Mouse (Mus musculus) G1E (cell line): ENCODE data around the gene Kcnq2.

ENCODE experiments used
- CTCF ChIP-seq: IDR thresholded peaks from 2 replicates; pipeline ENCODE4 v1.5.1; 2012; ENCODE audit warnings: low read depth, low read length, inconsistent platforms, mixed read lengths
- GATA1 ChIP-seq: IDR thresholded peaks from 2 replicates; pipeline ENCODE4 v1.6.1; 2012; ENCODE audit warnings: borderline replicate concordance, low read length, inconsistent platforms, mixed read lengths
- POLR2AphosphoS5 ChIP-seq: IDR thresholded peaks from 2 replicates; pipeline ENCODE4 v1.6.1; 2012; ENCODE audit warnings: low read depth, low read length, inconsistent platforms; ENCODE audit not compliant: insufficient replicate concordance
- TAL1 ChIP-seq: conservative IDR thresholded peaks from 2 replicates; pipeline ENCODE4 v1.6.1; 2012; ENCODE audit warnings: low read depth, low read length, inconsistent platforms, mixed read lengths

DNA sequence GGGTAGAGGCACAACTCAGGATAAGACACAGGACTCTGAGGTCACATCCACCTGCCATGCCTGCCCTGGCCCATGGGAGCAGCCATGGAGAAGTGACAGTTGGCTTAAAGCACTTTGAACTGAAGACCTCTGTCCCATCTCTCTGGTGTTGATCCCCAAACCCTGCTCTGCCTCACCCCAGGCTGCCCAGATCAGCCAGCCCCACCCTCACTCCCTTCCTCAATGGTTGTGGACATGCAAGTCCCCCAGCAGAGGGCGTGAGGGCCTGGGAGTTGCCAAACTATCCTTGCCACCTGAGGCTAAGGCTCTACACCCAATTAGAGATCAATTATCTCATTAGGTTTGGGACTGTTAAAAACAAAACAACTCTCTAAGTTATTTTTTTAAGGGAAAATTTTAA is 18.7 kb upstream of the Kcnq2 start:
- TF ChIP-seq CTCF = peak; percentile 16; the same call in 1 of the 2 replicates
- no peak for TF ChIP-seq GATA1
- no peak for TF ChIP-seq TAL1
- TF ChIP-seq POLR2AphosphoS5 = no peak
